Mouse (Mus musculus): ENCODE results near the gene Mgst3.
A peak's percentile ranks its signal among the peaks of the same experiment; 100 is the strongest.

DNA sequence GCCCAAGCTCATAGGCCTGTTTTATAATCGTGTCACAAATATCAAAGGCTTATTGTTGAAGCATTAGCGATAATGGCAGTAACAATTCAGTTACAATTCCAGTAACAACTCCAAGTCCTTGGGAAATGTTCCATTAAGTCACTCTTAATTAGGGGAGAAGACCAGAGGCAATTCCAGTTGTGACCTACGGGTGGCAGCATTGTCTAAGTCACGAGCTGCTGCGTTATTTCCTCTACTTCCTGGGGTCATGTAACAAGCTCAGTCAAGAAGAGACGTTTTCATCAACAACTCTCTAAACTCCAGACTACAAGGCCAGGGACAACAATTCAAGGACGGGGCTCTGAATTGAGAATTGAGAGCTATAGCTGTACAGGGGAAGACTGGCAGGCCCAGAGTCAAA lies 21.2 kb upstream of the Mgst3 start:
- peak; percentile 98 for TF ChIP-seq ZC3H11A (IDR thresholded peaks at IDR 0.05; ENCODE audit: borderline replicate concordance, low read depth, low read length)
- TF ChIP-seq HCFC1 (IDR thresholded peaks at IDR 0.05; ENCODE audit: borderline replicate concordance, insufficient read depth, low read length) = no peak
- no peak for TF ChIP-seq MAFK (IDR thresholded peaks at IDR 0.05; ENCODE audit: insufficient read depth, low read depth, low read length)
